Mouse (Mus musculus) liver, embryonic 14.5 days (tissue): ENCODE results near the gene Cd6.

ENCODE experiments used
- CTCF ChIP-seq: IDR thresholded peaks from 2 replicates; pipeline ENCODE4 v1.5.1; 2016; ENCODE audit warnings: antibody characterized with exemption, low read depth, control low read depth
- EP300 ChIP-seq: IDR thresholded peaks from 2 replicates; pipeline ENCODE4 v1.6.1; 2016; ENCODE audit warnings: antibody characterized with exemption, low read depth

DNA sequence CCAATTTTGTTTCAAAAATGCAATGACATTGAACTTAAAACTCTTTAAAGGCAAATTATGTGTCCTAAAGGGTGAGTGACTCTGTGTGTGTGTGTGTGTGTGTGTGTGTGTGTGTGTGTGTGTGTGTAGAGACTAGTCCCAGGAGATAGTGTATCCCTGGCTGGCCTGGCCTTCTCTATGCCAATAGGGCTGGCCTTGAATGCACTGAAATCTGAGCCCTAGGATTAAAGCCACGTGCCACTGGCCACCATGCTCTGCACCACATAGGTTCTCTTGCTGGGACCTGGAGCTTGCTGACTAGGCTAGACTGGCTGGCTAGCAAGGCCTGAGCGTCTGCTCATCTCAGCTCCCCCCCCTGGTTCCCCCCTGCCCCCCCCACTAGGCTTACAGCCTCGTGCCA, 36.8 kb downstream of the Cd6 start:
- TF ChIP-seq CTCF (no peak), EP300 (no peak)
